ENCODE assay signal across 31 mouse cellular contexts in the genomic region with DNA sequence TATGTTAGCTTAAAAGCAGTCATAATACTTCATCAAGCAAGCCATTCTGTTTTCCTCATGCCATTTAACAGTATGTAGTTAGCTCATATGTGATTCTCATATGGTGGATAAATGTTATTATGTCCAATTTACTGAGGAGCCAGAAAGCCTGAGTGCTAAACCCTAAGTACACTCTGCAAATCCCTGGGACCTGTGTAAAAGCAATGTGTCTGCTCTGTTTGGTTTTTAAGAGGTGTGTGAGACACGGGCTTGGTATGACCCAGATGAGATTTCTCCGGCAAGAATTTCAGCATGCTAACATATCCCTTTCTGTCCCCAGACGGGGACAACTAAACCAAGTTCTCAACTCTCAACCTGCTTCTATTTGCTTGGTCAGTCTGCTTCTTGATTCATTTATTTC.
"Had no signal": no experiment of that assay in that cellular context is flagged by ENCODE, and none has a peak within 500 bp of the region (broad histone marks: within the 10 kb centered on the region; RNA-seq: fewer than 3 reads in every experiment).

No protein-coding gene starts in this region.

- ATAC-seq: liver, embryonic 12.5 days; liver, postnatal 0 days; lung, postnatal 0 days; midbrain, embryonic 13.5 days; midbrain, embryonic 15.5 days; midbrain, embryonic 16.5 days had no signal

- H3K9me3 ChIP-seq: liver, embryonic 12.5 days; liver, embryonic 13.5 days; liver, embryonic 15.5 days; lung, embryonic 15.5 days; midbrain, embryonic 12.5 days; midbrain, embryonic 15.5 days; neural tube, embryonic 12.5 days had no signal

- H3K27ac ChIP-seq: left cerebral cortex, adult 2 months; limb, embryonic 12.5 days; limb, embryonic 15.5 days; liver, embryonic 12.5 days; liver, embryonic 13.5 days; liver, embryonic 14.5 days; liver, embryonic 15.5 days; lung, embryonic 15.5 days; macrophage; midbrain, embryonic 10.5 days; midbrain, embryonic 12.5 days; midbrain, embryonic 13.5 days; midbrain, embryonic 15.5 days; neural tube, embryonic 12.5 days had no signal

- H3K4me3 ChIP-seq: left cerebral cortex, adult 2 months; limb, embryonic 12.5 days; limb, embryonic 15.5 days; liver, embryonic 12.5 days; liver, embryonic 13.5 days; liver, embryonic 15.5 days; lung, embryonic 15.5 days; megakaryocyte, embryonic 14.5 days; midbrain, embryonic 10.5 days; midbrain, embryonic 12.5 days; midbrain, embryonic 13.5 days; midbrain, embryonic 15.5 days; myocyte; neural tube, embryonic 12.5 days had no signal

- H3K4me2 ChIP-seq: limb, embryonic 12.5 days; limb, embryonic 15.5 days; liver, embryonic 11.5 days; liver, embryonic 12.5 days; liver, embryonic 13.5 days; liver, embryonic 15.5 days; lung, embryonic 14.5 days; lung, embryonic 15.5 days; midbrain, embryonic 11.5 days; midbrain, embryonic 12.5 days; midbrain, embryonic 13.5 days; midbrain, embryonic 15.5 days; neural tube, embryonic 12.5 days had no signal

- H3K36me3 ChIP-seq: limb, embryonic 12.5 days; limb, embryonic 15.5 days; liver, embryonic 12.5 days; liver, embryonic 13.5 days; liver, embryonic 15.5 days; midbrain, embryonic 10.5 days; midbrain, embryonic 12.5 days; midbrain, embryonic 13.5 days; midbrain, embryonic 15.5 days; neural tube, embryonic 12.5 days had no signal

- H3K4me1 ChIP-seq: limb, embryonic 12.5 days; limb, embryonic 15.5 days; liver, embryonic 12.5 days; liver, embryonic 13.5 days; liver, embryonic 15.5 days; lung, embryonic 15.5 days; megakaryocyte, embryonic 14.5 days; midbrain, embryonic 10.5 days; midbrain, embryonic 12.5 days; midbrain, embryonic 13.5 days; neural tube, embryonic 12.5 days had no signal

- H3K9ac ChIP-seq: limb, embryonic 12.5 days; limb, embryonic 15.5 days; liver, embryonic 12.5 days; liver, embryonic 13.5 days; liver, embryonic 14.5 days; liver, embryonic 15.5 days; liver, postnatal 0 days; lung, embryonic 14.5 days; lung, embryonic 15.5 days; midbrain, embryonic 12.5 days; midbrain, embryonic 13.5 days; midbrain, embryonic 15.5 days; neural tube, embryonic 12.5 days had no signal

- H3K27me3 ChIP-seq: limb, embryonic 12.5 days; limb, embryonic 15.5 days; liver, embryonic 12.5 days; liver, embryonic 13.5 days; liver, embryonic 15.5 days; lung, embryonic 15.5 days; megakaryocyte, embryonic 14.5 days; midbrain, embryonic 12.5 days; midbrain, embryonic 13.5 days; midbrain, embryonic 15.5 days; neural tube, embryonic 12.5 days had no signal

- DNase-seq: left cerebral cortex, postnatal 4 days; liver; liver, embryonic 13.5 days; liver, postnatal 0 days; lung, adult 18-20 months; lung, adult 2 months; lung, embryonic 14.5 days; lung, postnatal 10 days; lung, postnatal 14 days; lung, postnatal 36 days; lung, postnatal 4 days; midbrain, embryonic 14.5 days had no signal
